In the genomic region with DNA sequence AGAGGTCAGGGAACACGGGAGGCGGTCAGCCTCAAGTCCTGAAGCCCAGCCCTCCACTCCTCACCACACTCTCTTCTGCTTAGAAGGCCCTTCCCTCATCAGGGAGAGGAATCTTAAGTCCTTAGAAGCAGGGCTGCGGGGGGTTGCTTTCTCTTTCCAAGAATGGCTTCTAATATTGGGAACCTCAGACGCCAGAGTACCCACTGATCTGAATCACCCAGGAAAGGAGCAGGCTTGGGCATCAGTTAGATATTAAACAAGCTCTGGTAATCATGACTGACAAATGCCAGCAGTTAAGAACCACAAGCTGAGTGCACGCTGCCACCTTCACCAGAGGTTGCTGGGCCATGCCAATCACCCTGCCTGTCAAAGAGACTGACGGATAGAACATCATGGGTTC, we compare ENCODE assay signal across 19 mouse cellular contexts.
"Had no signal": no experiment of that assay in that cellular context is flagged by ENCODE, and none has a peak within 500 bp of the region (broad histone marks: within the 10 kb centered on the region; RNA-seq: fewer than 3 reads in every experiment).

No protein-coding gene starts in this region.

- H3K9me3 ChIP-seq: lung, embryonic 15.5 days; megakaryocyte, embryonic 14.5 days; midbrain, embryonic 13.5 days; midbrain, embryonic 15.5 days; neural tube, embryonic 12.5 days had no signal

- H3K27me3 ChIP-seq: lung, embryonic 15.5 days; midbrain, embryonic 13.5 days; midbrain, embryonic 15.5 days; neural tube, embryonic 12.5 days had no signal

- ATAC-seq: lung, postnatal 0 days; midbrain, embryonic 13.5 days; midbrain, embryonic 15.5 days had no signal

- H3K9ac ChIP-seq: lung, embryonic 15.5 days; midbrain, embryonic 13.5 days; midbrain, embryonic 15.5 days; neural tube, embryonic 12.5 days had no signal

- H3K36me3 ChIP-seq: lung, embryonic 15.5 days; midbrain, embryonic 15.5 days had no signal

- DNase-seq: lung, adult 2 months; lung, postnatal 14 days; lung, postnatal 36 days; retina, postnatal 1 day; right cerebral cortex, adult 18-20 months; right cerebral cortex, postnatal 25 days; right cerebral cortex, postnatal 4 days; spleen, adult 18-20 months; thymus, adult 18-20 months; thymus, postnatal 14 days; thymus, postnatal 36 days had no signal

- H3K27ac ChIP-seq: lung, embryonic 15.5 days; macrophage; midbrain, embryonic 13.5 days; midbrain, embryonic 15.5 days; neural tube, embryonic 12.5 days had no signal

- H3K4me1 ChIP-seq: lung, embryonic 15.5 days; megakaryocyte, embryonic 14.5 days; midbrain, embryonic 13.5 days; midbrain, embryonic 15.5 days; neural tube, embryonic 12.5 days had no signal

- H3K4me3 ChIP-seq: lung, embryonic 15.5 days; megakaryocyte, embryonic 14.5 days; midbrain, embryonic 13.5 days; midbrain, embryonic 15.5 days; neural tube, embryonic 12.5 days had no signal

- H3K4me2 ChIP-seq: lung, embryonic 15.5 days; midbrain, embryonic 11.5 days; midbrain, embryonic 13.5 days; midbrain, embryonic 15.5 days; neural tube, embryonic 12.5 days had no signal
